Mouse (Mus musculus): ENCODE measurements at regions not wholly inside any gene's neighbourhood (a gene's known extent, or its start where the extent isn't known, plus 50 kb on each side); places are given as distances from the start of the nearest gene placed in this dataset.

DNA sequence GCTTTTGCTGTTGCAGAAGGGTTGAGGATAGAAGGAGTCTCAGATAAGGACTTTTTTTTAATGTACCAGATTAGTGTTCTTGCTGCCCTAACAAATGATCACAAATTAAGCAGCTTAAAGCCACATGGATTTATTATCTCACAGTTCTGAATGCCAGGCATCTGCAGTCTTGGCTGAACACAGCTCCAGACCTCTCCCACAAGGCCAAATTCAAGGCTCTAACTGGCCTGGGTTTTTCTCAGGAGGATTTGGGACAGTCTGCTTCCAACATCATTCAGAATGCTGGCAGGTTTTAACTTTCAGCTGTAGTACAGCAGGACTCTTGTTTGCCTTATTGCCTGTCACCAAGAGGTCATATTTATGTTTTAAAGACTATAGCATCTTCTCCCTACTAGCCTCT, 329.7 kb upstream of the Chrm2 start:
- DNase-seq = no peak

DNA sequence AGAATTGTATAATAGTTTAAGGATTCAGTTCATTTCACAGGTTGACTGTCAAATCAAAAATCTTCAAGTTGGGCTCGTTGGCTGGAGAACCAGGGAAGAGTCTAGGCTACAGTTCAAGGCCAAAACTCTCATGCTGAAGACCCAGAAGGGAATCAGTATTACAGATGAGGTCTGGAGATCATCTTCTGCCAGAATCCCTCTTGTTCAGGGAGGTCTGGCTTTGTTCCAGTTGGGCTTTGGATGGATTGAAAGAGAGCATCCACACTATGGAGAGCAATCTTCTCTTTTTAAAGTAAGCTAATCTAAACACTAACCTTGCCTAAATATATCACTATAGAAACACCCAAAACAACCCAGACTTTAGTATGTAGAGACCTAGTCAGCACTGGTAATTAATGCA, 327.5 kb upstream of the Chrm2 start:
- DNase-seq = no peak

DNA sequence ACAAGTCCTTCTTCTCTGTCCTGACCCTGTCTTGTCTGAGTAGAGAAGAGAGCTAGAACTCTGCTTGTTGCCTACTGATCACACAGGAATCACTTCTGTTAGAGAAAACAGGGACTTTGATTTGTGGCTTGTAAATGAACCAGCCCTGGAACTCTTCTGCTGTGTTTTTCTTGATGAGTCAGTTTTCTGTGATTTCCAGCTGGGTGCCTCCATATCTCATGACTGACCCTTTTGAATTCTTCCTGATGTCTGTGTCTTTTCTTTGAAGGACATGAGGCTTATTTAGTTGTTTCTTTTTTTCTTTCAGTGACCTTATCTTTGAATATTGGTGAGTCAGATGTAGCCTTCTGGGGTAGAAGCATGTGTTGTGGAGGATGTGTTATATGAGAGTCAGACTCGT, 323.0 kb upstream of the Chrm2 start:
- no peak for DNase-seq

DNA sequence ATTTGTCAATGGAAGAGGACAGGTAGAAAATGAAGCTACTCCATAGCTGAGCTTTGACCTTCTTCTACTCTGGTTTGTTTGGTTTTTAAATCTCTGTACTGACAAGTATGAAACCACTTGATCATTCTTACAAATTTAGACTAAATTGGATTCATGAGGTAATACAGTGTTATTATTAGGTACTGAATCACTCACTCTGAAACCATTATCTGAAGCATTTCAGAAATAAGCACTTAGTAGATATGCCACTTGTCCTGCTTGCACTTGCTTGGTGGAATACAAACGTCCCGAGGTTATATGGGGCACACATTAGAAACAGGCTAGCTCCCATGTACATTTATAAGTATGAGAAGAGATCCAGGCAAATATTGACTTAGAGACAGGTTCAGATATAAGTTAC, 319.2 kb upstream of the Chrm2 start:
- DNase-seq = no peak

DNA sequence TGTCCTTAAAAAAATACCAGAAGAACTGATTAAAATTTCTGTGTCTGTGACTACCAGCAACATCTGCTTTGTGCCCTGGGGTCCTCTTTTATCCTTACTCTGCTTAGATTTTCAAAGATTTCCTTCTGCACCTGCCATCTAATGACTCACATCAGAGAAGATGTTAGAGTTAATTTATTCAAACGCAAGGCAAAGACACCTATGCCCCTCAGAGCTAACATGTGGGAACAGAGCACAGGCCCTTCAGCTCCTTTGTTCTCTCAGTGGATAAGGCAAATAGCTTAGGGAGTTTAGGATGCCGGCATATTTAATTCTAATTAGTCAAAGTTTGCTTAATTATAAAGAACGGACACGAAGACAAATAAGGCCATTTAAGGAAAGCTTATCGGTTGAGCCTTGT, 308.3 kb upstream of the Chrm2 start:
- DNase-seq = no peak

DNA sequence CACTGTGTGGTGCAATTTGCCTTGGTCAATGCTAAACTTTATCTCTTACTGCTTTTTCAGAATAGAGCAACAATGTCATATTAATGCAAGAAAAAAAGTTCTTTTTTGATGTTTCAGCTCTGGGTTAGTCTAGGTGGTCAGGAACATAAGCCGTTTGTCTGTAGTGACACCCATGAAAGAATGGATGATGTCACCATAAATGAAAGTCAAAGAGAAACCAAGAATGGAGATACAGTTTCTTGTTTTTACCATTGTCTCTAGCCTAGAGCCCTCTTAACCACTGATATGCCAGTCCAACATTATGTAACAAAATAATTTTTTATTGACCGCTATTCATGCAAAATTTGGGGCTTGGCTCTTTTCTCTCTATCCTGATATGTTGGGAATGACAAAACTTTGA, 294.3 kb upstream of the Chrm2 start:
- no peak for DNase-seq

DNA sequence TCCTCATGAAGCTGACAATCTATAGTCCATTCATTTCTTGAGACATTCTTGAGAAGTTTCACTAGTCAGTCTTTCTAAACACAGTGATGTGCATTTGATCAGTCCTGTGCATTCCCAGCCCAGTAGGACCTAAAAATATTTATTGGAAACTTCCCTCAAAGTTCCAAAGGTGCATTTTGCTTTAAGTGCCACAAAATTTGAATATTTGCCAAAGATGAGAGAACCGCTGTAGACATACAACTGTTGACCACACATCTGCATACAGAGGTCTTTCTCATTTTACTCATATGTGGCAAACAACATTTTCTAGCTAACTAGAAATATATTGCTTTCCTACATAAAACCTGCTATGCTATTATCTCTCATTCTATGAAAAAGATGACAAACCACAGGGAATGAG, 293.8 kb upstream of the Chrm2 start:
- DNase-seq = no peak

DNA sequence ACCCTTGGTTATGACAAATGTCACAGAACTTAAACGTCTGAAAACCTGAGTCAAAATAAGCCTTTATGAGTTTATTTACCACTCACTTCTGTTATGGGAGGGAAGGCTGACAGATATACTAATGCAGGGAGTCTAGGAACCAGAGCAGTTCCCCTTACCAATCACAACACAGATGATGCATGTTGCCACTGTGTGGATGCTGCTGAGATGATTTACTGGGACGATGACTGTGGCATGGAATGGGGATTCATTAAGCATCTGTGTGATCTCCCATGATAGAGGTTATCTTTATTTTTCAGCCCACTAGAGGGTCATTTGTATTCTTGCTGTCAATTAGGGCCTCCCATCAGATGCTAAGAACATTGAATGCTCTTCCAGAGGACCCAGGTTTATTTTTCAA, 290.5 kb upstream of the Chrm2 start:
- DNase-seq = no peak

DNA sequence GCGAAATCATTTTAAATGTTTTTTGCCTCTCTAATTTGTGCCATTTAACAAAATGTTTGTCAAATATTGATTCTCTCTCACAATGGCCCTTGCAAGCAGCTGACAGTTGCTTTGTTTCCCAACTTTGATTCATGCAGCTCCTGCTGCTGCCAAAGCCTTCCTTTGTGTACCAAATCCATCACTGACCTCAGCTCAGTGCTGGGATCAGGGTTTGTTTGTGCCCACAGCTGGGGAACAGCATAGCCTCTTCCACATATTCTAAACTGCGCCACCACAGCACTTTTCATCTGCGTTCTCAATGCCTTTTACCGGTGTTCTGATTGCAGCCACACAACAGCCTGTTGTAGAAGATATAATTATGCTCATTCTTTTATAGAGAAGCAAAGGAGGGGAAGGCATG, 289.7 kb upstream of the Chrm2 start:
- no peak for DNase-seq

DNA sequence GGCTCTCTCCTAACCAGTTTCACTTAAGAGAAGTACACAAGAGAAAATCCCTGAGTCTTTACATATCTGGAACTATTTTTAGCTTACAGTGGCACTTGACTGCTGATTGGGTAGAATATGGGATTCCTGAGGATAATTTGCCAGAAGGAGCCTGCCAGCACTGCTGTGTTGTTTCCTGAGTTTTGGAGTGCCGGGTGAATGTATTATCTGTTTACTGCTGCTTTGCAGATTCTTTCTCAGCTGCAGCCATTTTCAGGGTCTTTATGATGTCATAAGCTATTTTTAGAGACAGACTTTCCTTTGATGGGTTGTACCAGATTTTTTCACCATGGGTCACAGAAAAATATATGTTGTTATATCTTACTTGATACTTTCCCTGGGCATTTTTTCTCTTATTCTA, 279.1 kb upstream of the Chrm2 start:
- no peak for DNase-seq

DNA sequence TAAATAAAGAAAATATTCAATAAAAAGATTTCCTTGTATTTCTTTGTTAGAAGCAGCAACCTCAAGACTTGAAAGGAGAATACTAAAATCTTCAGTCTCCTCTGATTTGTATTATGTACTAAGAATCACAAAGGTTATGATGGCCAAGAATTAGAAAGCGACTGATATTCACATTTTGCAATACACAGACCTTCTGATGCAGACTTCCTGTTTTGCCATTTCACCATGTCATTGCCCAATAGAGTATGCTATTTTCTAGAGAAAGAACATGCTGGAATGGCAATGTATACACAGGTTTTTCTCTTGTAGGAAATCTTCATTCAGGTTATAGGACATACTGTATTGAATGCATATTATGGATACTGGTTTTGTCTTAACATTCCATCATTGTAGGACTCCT, 250.7 kb upstream of the Chrm2 start:
- DNase-seq = no peak

DNA sequence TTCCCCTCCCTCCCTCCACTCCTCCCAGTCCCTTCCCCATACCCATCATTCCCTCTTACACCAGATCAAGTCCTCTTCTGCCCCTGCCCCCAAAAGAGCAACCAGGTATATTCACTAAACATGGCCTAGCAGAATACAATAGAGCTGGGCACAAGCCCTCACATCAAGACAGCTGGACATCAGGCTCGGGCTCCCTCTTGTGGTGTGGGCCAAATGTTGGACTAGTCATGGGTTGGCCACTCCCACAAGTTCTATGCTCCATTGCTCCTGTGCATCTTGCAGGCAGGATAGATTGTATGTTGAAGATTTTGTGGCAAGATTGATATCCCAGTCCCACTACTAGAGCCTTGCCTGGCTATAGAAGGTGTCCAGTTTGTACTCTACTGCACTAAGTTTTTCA, 240.6 kb upstream of the Chrm2 start:
- no peak for DNase-seq

DNA sequence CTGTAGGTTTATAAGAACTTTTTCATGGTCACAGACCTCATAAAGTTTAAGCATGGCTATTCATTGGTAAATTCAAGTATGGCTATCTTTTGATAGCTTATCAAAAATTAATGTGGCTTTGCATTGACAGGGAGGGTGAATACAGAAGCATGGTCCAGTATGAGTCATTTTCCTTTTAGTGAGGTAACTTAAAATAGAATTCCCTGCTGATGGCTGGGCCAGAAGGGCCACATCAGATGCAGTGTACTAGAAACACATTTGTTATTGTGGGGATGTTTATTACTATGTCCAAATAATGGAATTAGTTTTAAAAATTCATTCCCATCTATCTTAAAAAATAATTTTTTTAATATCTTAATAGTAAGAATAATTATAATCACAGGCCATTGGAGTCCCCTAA, 213.4 kb upstream of the Chrm2 start:
- DNase-seq = no peak

DNA sequence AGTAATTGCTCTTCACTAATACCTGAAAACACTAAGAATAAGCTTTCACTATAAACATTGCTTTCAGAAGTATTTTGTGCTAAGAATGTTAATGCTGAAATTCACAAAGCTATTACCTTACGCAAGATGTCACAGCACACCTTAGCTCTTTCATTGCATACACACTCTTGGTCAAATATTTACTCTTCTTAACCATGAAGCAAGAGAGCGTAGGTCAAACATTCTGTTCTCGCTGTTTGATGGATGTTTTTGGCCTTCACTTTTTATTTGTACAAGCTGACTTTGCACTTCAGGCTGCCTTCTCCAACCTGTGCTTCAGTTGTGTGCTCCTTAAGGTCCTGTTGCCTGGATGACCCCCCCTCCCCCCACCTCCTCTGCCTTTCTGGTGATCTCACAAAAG, 212.8 kb upstream of the Chrm2 start:
- DNase-seq = peak; percentile 2

DNA sequence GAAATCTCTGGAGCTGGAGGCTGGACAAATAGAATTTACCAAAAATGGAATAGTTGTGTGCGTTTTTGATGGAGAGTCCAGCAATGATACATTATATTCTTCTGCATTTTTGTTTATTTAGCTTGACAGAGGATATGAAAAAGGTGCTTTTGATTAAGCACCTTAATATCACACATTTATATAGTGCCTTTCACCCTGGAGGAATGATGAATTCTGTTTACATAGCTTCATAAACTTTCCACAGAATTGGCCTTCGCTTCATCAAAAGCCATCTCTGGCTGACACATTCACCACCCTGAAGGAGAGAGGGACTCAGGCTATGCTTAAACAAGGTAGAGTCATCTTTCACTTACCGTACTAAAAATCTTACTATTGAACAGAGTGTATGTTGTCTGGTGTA, 208.0 kb upstream of the Chrm2 start:
- no peak for DNase-seq

DNA sequence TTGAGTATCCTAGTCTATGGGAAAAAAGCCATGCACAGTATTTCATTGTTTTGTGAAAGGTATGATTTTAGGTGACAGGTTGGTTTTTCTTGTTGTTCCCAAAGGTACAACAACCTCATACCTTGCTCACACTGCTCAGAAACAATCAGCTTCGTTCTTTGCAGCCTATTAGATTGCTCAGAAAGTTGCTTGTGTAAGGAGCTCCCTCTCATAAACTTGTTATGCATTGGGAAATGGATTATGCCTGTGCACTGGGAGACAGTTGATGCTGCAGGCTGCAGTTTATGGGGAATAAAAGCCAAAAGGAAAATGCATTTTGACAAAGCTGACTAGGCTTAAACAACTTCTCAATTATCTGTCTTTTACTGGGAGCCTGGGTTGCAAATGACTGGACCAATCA, 205.2 kb upstream of the Chrm2 start:
- no peak for DNase-seq

DNA sequence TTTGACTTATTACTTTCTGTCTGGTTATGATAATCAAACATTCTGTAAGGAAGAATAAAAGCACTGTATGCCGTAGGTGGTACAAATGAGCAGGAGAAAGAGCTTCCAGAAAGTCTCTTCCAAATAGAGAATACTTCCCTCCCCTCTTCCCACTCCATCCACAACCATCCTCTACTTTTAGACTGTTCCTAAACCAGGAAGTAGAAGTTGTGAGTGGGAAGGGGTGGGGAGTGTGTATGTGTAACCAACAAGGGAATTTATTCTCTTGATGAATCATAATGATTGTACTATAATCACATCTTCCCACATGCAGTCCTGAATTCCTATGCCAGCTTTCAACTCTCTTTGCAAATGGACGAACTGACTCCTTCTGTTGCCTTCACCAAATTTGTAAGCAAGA, 181.2 kb upstream of the Chrm2 start:
- DNase-seq = no peak

DNA sequence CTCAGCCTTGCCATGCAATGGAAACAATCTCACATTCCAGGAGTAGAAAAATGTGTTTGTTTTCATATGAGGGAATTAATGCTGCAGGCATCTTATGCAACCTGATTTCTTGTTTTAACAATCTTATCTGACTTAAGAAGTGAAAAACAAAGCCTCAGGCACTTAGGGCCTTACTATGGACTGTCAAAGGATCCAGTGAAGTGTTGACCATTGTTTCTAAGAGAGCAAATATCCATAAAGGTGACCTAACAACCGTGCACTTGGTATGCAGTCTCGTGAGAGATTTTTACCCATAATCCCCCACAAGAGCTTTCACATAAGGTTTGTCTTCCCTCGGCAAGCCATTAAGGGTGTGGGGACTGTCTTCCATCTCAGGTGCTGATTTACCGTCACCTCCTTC, 166.6 kb upstream of the Chrm2 start:
- DNase-seq = no peak

DNA sequence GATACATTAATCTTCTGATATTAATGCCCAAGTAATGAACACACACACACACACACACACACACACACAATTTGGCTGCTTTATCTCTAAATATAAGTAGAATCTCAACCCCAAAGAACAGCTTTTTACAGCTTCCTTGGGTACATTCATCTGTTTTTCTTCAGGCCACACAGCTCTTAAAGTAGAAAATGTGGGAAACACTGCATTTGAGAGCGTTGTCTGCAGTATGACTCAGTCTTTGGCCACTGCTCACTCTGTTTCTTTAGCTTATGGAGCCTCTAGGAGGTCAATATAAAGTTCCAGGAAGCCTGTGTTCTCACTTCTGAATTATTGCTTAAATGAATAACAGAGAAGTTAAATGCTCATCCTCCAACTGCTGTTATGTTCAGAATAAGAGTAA, 153.4 kb upstream of the Chrm2 start:
- DNase-seq = no peak

DNA sequence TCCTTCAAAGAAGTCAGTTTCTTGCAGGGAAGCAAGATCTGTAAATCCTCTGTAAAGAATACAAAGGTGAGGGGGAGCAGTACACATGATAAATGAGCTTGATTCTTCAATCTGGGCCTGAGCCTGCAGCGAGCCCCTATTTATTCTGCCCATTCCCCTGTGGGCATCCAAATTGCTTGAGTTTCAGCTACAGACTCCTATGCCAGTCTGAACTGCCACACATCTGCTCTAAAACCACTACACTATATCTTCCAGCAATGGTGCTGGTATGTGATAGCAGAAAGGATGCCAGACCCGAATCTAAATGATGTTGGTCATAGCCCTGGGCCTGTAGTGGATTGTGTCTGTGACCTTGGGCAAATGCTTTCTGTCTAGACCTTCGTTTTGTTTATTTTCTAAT, 140.9 kb upstream of the Chrm2 start:
- DNase-seq = no peak

DNA sequence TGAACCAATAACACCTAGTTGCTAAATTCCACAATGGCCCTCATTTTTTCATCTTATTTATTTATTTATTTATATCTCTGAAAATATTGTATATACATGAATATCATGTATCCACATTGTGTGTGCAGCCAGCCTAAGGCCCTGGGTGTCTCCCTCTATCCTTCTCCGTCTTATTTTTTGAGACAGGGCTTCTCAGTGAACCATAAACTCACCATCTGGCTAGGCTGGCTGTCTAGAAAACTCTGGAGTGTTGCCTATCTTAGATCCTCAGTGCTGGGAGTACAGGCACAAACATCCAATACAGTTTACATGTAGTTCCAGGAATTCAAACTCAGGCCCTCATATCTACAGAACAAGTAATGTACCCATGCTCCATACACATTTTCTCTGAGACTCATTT, 139.7 kb upstream of the Chrm2 start:
- no peak for DNase-seq

DNA sequence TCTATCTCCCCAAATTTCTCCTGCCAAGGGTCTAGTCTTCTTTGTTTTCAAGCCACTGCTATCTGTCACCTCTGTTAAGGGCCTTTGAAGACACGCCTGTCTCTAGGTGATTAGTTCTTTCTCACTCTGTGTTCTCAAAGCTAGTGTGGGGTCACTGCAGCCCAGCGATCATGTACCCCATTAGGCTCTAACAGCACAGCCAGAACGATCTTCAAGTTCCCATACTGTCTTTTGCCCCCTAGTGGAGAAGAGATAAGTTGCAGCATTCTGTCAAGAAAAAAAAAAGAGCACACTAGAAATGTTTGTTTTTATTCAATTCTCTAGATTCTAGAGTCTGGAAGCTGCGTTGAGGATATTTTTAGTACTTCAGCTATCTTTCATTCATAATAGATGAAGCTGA, 138.8 kb upstream of the Chrm2 start:
- peak; percentile 6 for DNase-seq

DNA sequence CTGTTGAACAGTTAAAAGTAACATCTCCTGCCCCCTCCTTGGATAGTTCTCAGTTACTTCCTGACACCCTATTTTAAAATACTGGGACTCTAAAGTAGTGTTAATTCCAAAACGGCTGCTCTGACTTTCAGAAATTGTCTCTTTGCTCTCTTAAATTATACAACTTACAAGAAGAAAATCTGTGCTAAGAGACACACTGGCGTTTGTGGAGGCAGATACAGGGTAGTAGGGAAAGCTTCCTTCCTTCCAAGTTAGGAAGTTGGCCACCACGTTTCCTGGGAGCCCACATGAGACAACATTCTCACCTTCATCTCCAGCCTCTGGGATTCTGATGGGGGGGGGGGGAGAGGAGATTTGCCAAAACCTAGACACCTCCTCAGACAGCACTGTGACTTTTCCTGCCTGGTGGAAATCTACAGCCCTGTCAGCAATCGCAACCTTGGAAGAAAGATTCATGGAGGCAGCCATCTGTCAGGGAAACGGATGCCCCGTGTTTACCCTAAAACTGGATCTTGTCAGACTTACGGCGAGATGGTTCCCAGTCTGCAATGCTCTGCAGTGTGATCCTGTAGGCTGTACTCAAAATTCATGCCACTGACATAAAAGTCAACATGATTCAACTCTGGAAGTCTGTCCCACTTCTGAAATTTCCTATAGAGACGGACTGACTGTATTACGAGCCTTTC, 121.0 kb upstream of the Chrm2 start:
- no peak for DNase-seq

DNA sequence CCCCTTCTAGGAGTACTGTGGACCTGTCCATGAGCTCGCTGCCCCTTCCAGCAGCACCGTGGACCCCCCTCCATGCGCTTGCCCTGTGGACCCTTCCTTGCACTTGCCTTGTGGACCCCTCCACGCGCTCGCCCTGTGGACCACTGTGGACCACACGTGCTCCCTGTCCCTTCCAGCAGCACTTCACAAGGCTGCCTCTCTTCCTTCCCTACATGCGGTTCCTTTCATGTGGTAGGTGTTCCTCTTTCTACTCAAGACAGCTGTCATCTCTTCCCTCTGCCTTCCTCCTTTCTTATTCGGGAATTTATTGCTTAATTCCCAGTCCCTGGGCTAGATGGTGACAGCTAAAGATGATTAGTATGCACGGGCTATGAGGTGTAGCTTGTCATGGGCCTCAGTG, 101.2 kb upstream of the Chrm2 start:
- no peak for DNase-seq

DNA sequence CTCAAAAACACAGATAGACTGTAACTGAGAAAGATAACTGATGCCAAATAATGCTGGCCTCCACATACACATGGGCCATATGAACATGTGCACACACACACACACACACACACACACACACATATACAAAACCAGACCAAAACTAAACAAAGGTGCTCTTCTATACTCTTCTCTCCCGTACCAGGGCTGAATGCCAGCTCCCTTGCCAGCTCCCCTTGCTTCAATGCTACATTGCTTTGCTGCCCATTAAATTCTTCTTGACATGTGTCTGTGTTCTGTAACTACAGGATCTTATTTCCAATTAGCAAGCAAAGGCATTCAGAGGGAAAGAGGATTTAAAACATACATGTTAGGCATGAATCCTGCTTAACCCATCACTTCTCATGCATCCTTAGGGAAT, 74.3 kb upstream of the Chrm2 start:
- no peak for DNase-seq

Data from lung, postnatal 14 days (tissue).